Mouse (Mus musculus): ENCODE measurements around the gene Nf2.

- TF ChIP-seq POLR2A (IDR thresholded peaks at IDR 0.05; ENCODE audit: control insufficient read depth, extremely low read depth, insufficient read depth, low read length, poor library complexity) = no peak
- no peak for TF ChIP-seq CTCF (IDR thresholded peaks at IDR 0.05; ENCODE audit: borderline replicate concordance, control insufficient read depth, extremely low read depth, insufficient read depth, low read length, poor library complexity)
Observed at GRCm38 (mm10) chr11:4757789-4758158, 91.6 kb downstream of the Nf2 start.

Data from thymus, adult 2 months (tissue).